Mouse (Mus musculus): ENCODE data around the gene Sh2d1b1. TPM values are rescaled to one million over a fixed set of nuclear protein-coding genes. Genes with fewer than 3 reads are reported as not detected.

Sh2d1b1 gene
- polyA plus RNA-seq, 1 experiment from 2014 or later = 0.09 TPM

DNA sequence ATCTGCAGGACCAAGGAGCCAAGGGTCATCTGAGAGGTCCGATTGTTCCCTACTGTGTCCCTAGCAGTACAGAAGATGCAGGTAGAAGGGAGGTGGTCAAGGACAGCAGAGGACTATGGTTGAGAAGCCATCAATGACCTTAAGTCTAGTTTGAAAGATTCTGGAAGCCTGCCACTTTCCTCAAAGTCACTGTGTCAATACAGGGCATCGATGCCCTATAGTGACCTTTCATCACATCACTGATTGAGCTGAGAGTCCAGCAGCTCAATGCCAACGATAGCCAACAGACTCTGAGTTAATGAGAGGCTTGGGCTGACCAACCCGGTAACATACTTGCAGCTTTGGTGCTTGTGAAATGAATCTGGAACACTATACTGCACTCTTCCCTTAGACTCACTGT is 48.2 kb downstream of the Sh2d1b1 start:
- Histone ChIP-seq H3K27me3 (no peaks in the 10 kb centered on the region), H3K4me3 (no peak overlapping the region), H3K9me3 (no peaks in the 10 kb centered on the region), H3K36me3 (peaks cover 1% of the 10 kb centered on the region; the same call in 1 of the 2 replicates), H3K4me2 (no peak overlapping the region), H3K9ac (no peak overlapping the region), H3K4me1 (replicated peaks) (no peaks in the 10 kb centered on the region), H3K27ac (replicated peaks) (no peak overlapping the region)
- 96% methylated on average over 4 of the region's 4 CpGs for WGBS
- ATAC-seq (ENCODE audit: low FRiP score, low read depth) = no peak

DNA sequence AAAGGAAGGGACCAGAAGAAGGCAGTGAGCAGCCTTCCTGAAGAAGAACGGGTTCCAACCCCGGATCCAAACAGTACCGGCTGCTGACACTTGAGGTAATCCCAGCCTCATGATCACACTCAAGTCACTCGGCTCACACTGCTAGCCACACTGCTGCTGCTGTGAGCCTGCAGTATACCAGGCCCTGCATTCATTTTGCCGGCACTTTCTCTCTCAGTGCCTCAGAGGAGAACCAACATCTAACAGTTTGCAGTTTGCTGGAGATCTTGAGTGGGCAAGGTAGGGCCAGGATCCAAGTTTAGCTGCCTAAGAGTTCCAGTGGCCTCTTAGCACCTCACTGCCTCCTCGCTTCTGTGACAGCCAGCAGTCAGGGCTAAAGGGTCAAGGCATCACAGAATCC is 54.8 kb downstream of the Sh2d1b1 start:
- H3K4me1 ChIP-seq (replicated peaks) = no peaks in the 10 kb centered on the region
- no peak overlapping the region for H3K4me3 ChIP-seq
- H3K9ac ChIP-seq = no peak overlapping the region
- no peak overlapping the region for H3K4me2 ChIP-seq
- WGBS = 74% methylated on average over 6 of the region's 6 CpGs
- ATAC-seq (ENCODE audit: low FRiP score, low read depth) = no peak
- no peak overlapping the region for H3K27ac ChIP-seq (replicated peaks)
- H3K27me3 ChIP-seq = no peaks in the 10 kb centered on the region
- H3K9me3 ChIP-seq = no peaks in the 10 kb centered on the region
- no peaks in the 10 kb centered on the region for H3K36me3 ChIP-seq

DNA sequence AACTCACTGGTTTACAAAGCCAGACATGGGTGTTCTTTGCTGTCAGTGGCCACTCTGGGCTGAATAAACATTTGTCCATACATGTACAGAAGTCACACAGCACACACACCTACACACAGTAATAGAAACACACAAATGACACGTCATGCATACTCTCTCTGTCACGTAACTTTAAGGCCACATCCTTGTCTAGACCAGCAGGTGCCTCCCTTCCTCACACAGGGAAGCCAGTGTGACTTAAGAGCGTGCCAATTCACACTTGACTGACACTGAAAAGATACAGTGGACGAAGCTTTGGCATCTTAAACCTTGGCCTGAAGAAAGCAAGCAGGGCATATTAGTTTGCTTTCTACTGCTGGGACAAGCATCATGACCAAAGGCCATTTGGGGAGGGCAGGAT is 55.7 kb downstream of the Sh2d1b1 start:
- no peak overlapping the region for H3K4me2 ChIP-seq
- H3K9ac ChIP-seq = no peak overlapping the region
- no peaks in the 10 kb centered on the region for H3K9me3 ChIP-seq
- H3K36me3 ChIP-seq = no peaks in the 10 kb centered on the region
- 64% methylated on average over 4 of the region's 4 CpGs for WGBS
- H3K4me3 ChIP-seq = no peak overlapping the region
- H3K27ac ChIP-seq (replicated peaks) = no peak overlapping the region
- no peaks in the 10 kb centered on the region for H3K4me1 ChIP-seq (replicated peaks)
- no peaks in the 10 kb centered on the region for H3K27me3 ChIP-seq
- ATAC-seq (ENCODE audit: low FRiP score, low read depth) = no peak

Other genes with a start within 250 kb of the Sh2d1b1 start
- gene Ddr2, start 166.6 kb upstream of the Sh2d1b1 start, polyA plus RNA-seq (2015; fragmentation: Nextera tagmentation; extraction: Ambion mirVana) = 9.9 and 10.2 TPM in 2 replicates
- 61.9 and 62.4 TPM in 2 replicates for gene Uap1, start 102.4 kb upstream of the Sh2d1b1 start, polyA plus RNA-seq (2015; fragmentation: Nextera tagmentation; extraction: Ambion mirVana)
- gene Uhmk1, start 61.9 kb upstream of the Sh2d1b1 start, polyA plus RNA-seq (2015; fragmentation: Nextera tagmentation; extraction: Ambion mirVana) = 9.6 TPM in 2 replicates
- not detected in 2 replicates for gene Sh2d1b2, start 44.6 kb upstream of the Sh2d1b1 start, polyA plus RNA-seq (2015; fragmentation: Nextera tagmentation; extraction: Ambion mirVana)
- 2.1 and 2.6 TPM in 2 replicates for gene Gm7694, start 29.0 kb downstream of the Sh2d1b1 start, polyA plus RNA-seq (2015; fragmentation: Nextera tagmentation; extraction: Ambion mirVana)
- 0.61 and 1.2 TPM in 2 replicates for gene Spata46, start 31.5 kb downstream of the Sh2d1b1 start, polyA plus RNA-seq (2015; fragmentation: Nextera tagmentation; extraction: Ambion mirVana)